Mouse (Mus musculus) stomach, embryonic 14.5 days (tissue): ENCODE data around the gene Hacl1. TPM values are rescaled to one million over a fixed set of nuclear protein-coding genes. Genes with fewer than 3 reads are reported as not detected.

ENCODE experiments used
- ATAC-seq: fragments of 200-750 bp; cut with Nextera tagmentation; 2 replicates; pipeline ENCODE4 v1.8.0; 2017; ENCODE audit warnings: low read depth, moderate TSS enrichment; ENCODE audit not compliant: insufficient number of reproducible peaks, insufficient read depth, low FRiP score
- H3K27ac ChIP-seq: fragments of 300-500 bp; sonication (generic); 2 replicates; pipeline ENCODE4 v1.5.1; 2014; ENCODE audit warnings: mild to moderate bottlenecking, low read length, moderate library complexity, mixed read lengths
- H3K27me3 ChIP-seq: fragments of 300-500 bp; sonication (generic); 2 replicates; pipeline ENCODE4 v1.6.1; 2014; ENCODE audit warnings: low read length, control low read depth, mixed read lengths; ENCODE audit not compliant: control insufficient read depth, insufficient read depth
- H3K36me3 ChIP-seq: fragments of 300-500 bp; sonication (generic); 2 replicates; pipeline ENCODE4 v1.6.1; 2014; ENCODE audit warnings: mild to moderate bottlenecking, control low read depth, low read length, moderate library complexity, mixed read lengths; ENCODE audit not compliant: control insufficient read depth, insufficient read depth
- H3K4me1 ChIP-seq: fragments of 300-500 bp; sonication (generic); 2 replicates; pipeline ENCODE4 v1.6.1; 2014; ENCODE audit warnings: low read length, control low read depth, mixed read lengths; ENCODE audit not compliant: control insufficient read depth, insufficient read depth
- H3K4me2 ChIP-seq: fragments of 300-500 bp; sonication (generic); replicated peaks from 2 replicates; pipeline ENCODE4 v1.6.1; 2014; ENCODE audit warnings: low read depth, low read length, control low read depth
- H3K4me3 ChIP-seq: fragments of 300-500 bp; sonication (generic); 2 replicates; pipeline ENCODE4 v1.5.1; 2014; ENCODE audit warnings: low read depth, low read length, control low read depth
- H3K9ac ChIP-seq: fragments of 300-500 bp; sonication (generic); replicated peaks from 2 replicates; pipeline ENCODE4 v1.6.1; 2014; ENCODE audit warnings: low read depth, mild to moderate bottlenecking, control low read depth, low read length, moderate library complexity, mixed read lengths
- H3K9me3 ChIP-seq: fragments of 300-500 bp; sonication (generic); 2 replicates; pipeline ENCODE4 v1.6.1; 2016; ENCODE audit warnings: low read depth, low read length, control low read depth; ENCODE audit not compliant: control insufficient read depth
- WGBS: fragments of 180-500 bp; shearing (Covaris S2); extraction: QIAGEN DNeasy Blood & Tissue Kit; methylation state at CpG from one replicate; pipeline ENCODE4 v1.1.7; 2014; 5-methylcytosine and 5-hydroxymethylcytosine counted together
- polyA plus RNA-seq: library from polyadenylated mRNA; unstranded; fragments of >200 nt; fragmentation: Nextera tagmentation; extraction: Ambion mirVana; gene quantifications from 2 replicates; pipeline ENCODE4 v1.2.1, GENCODE M21; 2014

The Hacl1 gene
- polyA plus RNA-seq, 1 experiment from 2014 or later: 11.1 TPM

DNA sequence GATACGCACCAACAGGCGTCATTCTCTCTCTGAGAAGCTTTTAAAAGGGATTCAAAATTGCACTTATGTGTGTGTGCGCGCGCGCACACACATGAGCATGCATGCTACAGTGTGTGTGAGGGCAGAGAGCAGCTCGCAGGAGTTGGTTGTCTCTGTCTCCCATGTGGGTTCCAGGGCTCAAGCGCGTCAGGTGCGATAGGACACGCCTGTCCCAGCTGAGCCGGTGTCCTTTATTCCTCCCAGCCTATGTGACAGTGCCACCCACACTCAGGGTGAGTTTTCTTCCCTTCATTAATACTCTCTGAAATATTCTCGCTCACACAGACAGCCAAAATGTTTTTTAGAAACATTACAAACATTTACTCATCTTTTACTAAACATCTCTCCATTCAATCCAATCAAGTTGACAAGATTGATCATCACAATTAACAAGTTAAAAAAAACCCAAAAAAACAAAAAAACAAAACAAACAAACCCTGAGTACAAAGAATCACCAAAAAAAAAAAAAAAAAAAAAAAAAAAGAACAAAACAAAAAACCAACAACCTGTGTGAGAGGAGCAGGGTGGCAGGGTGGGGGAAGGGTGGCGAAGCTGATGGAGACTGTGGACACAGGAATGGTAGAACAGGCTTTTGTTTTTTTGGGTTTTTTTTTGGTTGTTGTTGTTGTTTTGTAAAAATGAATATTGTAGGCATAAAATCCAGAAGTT lies 39.0 kb downstream of the Hacl1 start:
- no peaks in the 10 kb centered on the region for H3K27me3 ChIP-seq
- H3K9me3 ChIP-seq: no peaks in the 10 kb centered on the region; the same call in 1 of the 2 replicates
- WGBS: 91% methylated on average over 14 of the region's 14 CpGs
- no peak overlapping the region for H3K4me2 ChIP-seq
- no peaks in the 10 kb centered on the region for H3K4me1 ChIP-seq
- ATAC-seq: no peak
- no peak overlapping the region for H3K9ac ChIP-seq
- H3K27ac ChIP-seq: no peak overlapping the region
- no peak overlapping the region for H3K4me3 ChIP-seq
- H3K36me3 ChIP-seq: no peaks in the 10 kb centered on the region

GRCm38 (mm10) chr14:31597446-31597845 lies 43.6 kb downstream of the Hacl1 start:
- Histone ChIP-seq H3K27me3 (no peaks in the 10 kb centered on the region), H3K9me3 (no peaks in the 10 kb centered on the region; the same call in 1 of the 2 replicates), H3K4me1 (no peaks in the 10 kb centered on the region), H3K4me3 (no peak overlapping the region), H3K9ac (no peak overlapping the region), H3K27ac (no peak overlapping the region), H3K4me2 (no peak overlapping the region), H3K36me3 (no peaks in the 10 kb centered on the region)
- no peak for ATAC-seq
- 92% methylated on average over 4 of the region's 4 CpGs for WGBS

DNA sequence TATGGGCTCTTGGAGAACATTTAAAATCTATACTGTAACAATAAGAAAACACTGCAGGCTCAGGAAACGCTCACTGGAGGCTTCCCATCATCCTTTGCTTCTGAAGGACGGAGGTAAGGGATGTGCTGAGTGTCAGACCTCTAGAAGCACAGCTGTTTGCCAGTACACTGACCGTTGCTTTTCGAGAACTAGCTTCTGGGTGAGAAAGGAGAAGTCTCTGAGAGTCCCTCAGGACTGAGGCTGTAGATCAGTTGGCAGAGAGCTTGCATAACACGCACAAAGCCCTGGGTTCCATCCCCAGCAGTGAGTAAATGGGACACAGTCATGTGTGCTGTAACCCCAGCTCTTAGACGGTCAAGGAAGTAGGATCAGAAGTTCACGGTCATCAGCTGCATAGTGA lies 44.7 kb downstream of the Hacl1 start:
- H3K4me1 ChIP-seq: no peaks in the 10 kb centered on the region
- H3K27me3 ChIP-seq: no peaks in the 10 kb centered on the region
- H3K9me3 ChIP-seq: no peaks in the 10 kb centered on the region; the same call in 1 of the 2 replicates
- H3K36me3 ChIP-seq: no peaks in the 10 kb centered on the region
- no peak for ATAC-seq
- WGBS: 73% methylated on average over 7 of the region's 7 CpGs
- H3K4me2 ChIP-seq: no peak overlapping the region
- H3K27ac ChIP-seq: no peak overlapping the region
- H3K9ac ChIP-seq: no peak overlapping the region
- H3K4me3 ChIP-seq: no peak overlapping the region

- H3K9ac ChIP-seq: no peak overlapping the region
- no peak overlapping the region for H3K27ac ChIP-seq
- no peaks in the 10 kb centered on the region for H3K4me1 ChIP-seq
- no peak overlapping the region for H3K4me3 ChIP-seq
- WGBS: 77% methylated on average over 3 of the region's 3 CpGs
- no peaks in the 10 kb centered on the region for H3K27me3 ChIP-seq
- H3K36me3 ChIP-seq: no peaks in the 10 kb centered on the region
- no peak overlapping the region for H3K4me2 ChIP-seq
- H3K9me3 ChIP-seq: no peaks in the 10 kb centered on the region; the same call in 1 of the 2 replicates
- ATAC-seq: no peak
Measured at GRCm38 (mm10) chr14:31594693-31595092, 46.4 kb downstream of the Hacl1 start.

DNA sequence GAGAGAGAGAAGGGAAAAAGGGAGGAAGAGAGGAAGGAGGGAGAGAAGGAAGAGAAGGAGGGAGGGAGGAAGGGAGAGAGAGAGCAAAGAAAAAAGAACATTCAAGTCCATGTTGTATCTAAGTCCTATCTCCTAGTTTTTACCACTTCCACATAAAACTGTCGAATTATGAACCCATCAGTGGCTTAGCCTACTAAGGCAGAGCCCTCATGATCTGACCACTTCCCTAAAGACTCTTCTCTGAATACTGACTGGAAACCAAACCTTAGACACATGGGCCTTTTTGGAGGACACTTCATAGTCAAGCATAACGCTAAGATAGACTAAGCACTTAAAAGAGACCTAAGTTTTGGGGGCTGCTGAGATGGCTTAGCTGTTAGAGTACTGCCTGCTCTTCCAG lies 48.0 kb downstream of the Hacl1 start:
- Histone ChIP-seq H3K9me3 (no peaks in the 10 kb centered on the region; the same call in 1 of the 2 replicates), H3K4me1 (no peaks in the 10 kb centered on the region), H3K27me3 (no peaks in the 10 kb centered on the region), H3K4me2 (no peak overlapping the region), H3K27ac (no peak overlapping the region), H3K4me3 (no peak overlapping the region), H3K36me3 (no peaks in the 10 kb centered on the region), H3K9ac (no peak overlapping the region)
- ATAC-seq: no peak
- WGBS: 80% methylated on average over 2 of the region's 2 CpGs

DNA sequence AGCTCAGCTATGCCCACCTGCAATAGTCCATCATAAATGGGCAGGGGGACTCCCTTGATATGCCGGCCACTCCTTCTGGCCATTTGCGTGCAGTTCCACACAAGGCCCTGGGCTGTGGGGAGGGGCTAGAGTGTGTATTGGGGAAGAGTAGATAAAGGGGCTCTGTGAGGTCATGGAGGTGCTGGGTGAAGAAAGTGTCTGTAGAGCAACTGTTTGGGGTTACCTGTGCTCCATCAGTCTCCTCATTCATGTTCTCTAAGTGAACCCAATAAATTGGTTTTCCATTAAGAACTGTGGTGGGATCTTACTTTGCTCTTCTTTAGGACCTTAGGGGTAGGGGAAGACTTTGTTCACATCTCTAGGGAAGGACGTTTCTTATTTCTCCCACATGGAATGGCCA lies 49.8 kb downstream of the Hacl1 start, which contains the start of gene Colq:
Gene Colq, minus strand, starts transcription at position 101 of the 400 bp plus-strand sequence.
- 76% methylated on average over 3 of the region's 3 CpGs for WGBS
- Histone ChIP-seq H3K4me2 (no peak within 1 kb of the TSS), H3K4me1 (no peaks in the 10 kb centered on the region), H3K9ac (no peak within 1 kb of the TSS), H3K9me3 (no peaks in the 10 kb centered on the region), H3K27ac (no peak within 1 kb of the TSS), H3K36me3 (no peaks in the 10 kb centered on the region), H3K4me3 (no peak within 1 kb of the TSS), H3K27me3 (no peaks in the 10 kb centered on the region)
- ATAC-seq: no peak

DNA sequence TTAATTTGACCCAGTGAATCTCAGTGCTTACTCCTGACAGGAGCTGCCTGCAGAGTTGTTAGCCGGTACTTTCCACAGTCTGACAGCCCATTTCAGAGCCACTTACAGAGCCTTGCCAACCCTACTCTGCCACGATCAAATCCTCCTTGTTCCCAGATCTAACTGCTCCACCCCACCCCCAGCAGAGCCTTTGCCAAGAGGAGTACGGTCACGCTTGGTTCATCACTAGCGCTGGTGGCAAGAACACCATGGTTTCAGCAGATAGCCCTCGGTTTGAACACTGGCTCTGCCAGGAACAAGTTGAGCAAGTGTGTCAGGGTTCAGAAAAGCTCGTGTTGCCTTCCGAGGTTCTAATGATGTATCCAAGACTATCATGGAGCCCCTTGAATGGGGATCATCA lies 54.6 kb downstream of the Hacl1 start:
- Histone ChIP-seq H3K4me3 (no peak overlapping the region), H3K9me3 (no peaks in the 10 kb centered on the region), H3K36me3 (no peaks in the 10 kb centered on the region), H3K27me3 (no peaks in the 10 kb centered on the region), H3K4me2 (no peak overlapping the region), H3K4me1 (no peaks in the 10 kb centered on the region), H3K9ac (no peak overlapping the region), H3K27ac (no peak overlapping the region)
- WGBS: 86% methylated on average over 8 of the region's 8 CpGs
- no peak for ATAC-seq

- Histone ChIP-seq H3K4me1 (no peaks in the 10 kb centered on the region), H3K27me3 (no peaks in the 10 kb centered on the region), H3K9me3 (no peaks in the 10 kb centered on the region), H3K9ac (no peak overlapping the region), H3K4me3 (no peak overlapping the region), H3K4me2 (no peak overlapping the region), H3K36me3 (no peaks in the 10 kb centered on the region), H3K27ac (no peak overlapping the region)
- WGBS: 81% methylated on average over 7 of the region's 9 CpGs
- ATAC-seq: no peak
Measured at GRCm38 (mm10) chr14:31583082-31583481, 58.0 kb downstream of the Hacl1 start.
